Mouse (Mus musculus) spleen, postnatal 36 days (tissue): Measurements from ENCODE around the gene Rpp25l.
"Not testable (repeated sequence)": the region's sequence is repeated elsewhere in the genome, so short reads cannot be mapped to it uniquely, and the experiment has no call there.

ENCODE experiments used
- DNase-seq, 2 experiments: peaks; one replicate each; pipeline ENCODE4 v3.0.0; 2022; ENCODE audit warnings: low spot score in 2 of 2, mixed read lengths in 1 of 2

Gene Rpp25l

GRCm38 (mm10) chr4:41713197-41714067 is at the start of gene Rpp25l:
Gene Rpp25l (minus strand): TSS chr4:41713534.
- peak; percentile 77 to 81 for DNase-seq

GRCm38 (mm10) chr4:41762688-41763114 is 49.4 kb upstream of the Rpp25l start:
- DNase-seq = not testable (repeated sequence)

GRCm38 (mm10) chr4:41762099-41762687 is 48.9 kb upstream of the Rpp25l start:
- DNase-seq = no peak

- no peak for DNase-seq
Measured at GRCm38 (mm10) chr4:41761680-41762079, 48.3 kb upstream of the Rpp25l start.

- no peak for DNase-seq
Measured at GRCm38 (mm10) chr4:41760911-41761310, 47.6 kb upstream of the Rpp25l start.

GRCm38 (mm10) chr4:41760288-41760721 is 47.0 kb upstream of the Rpp25l start:
- DNase-seq = peak; percentile 42 to 47

- no peak for DNase-seq
Measured at GRCm38 (mm10) chr4:41759656-41760287, 46.4 kb upstream of the Rpp25l start.

GRCm38 (mm10) chr4:41759206-41759605 is 45.9 kb upstream of the Rpp25l start:
- DNase-seq = no peak

- DNase-seq = no peak
Measured at GRCm38 (mm10) chr4:41758701-41759100, 45.4 kb upstream of the Rpp25l start.

GRCm38 (mm10) chr4:41758021-41758420 is 44.7 kb upstream of the Rpp25l start:
- no peak for DNase-seq

- no peak for DNase-seq
Measured at GRCm38 (mm10) chr4:41757321-41757720, 44.0 kb upstream of the Rpp25l start.

- DNase-seq = no peak
Measured at GRCm38 (mm10) chr4:41756440-41756839, 43.1 kb upstream of the Rpp25l start.

- DNase-seq = peak; percentile 90 to 92
Measured at GRCm38 (mm10) chr4:41755338-41756305, 42.3 kb upstream of the Rpp25l start, which contains the start of gene Sigmar1. Gene Sigmar1 (minus strand): TSS chr4:41756157.

- DNase-seq = no peak
Measured at GRCm38 (mm10) chr4:41754797-41755337, 41.5 kb upstream of the Rpp25l start, which contains the start of gene Galt. Gene Galt (plus strand): TSS chr4:41755228.

GRCm38 (mm10) chr4:41745021-41745420 is 31.7 kb upstream of the Rpp25l start:
- DNase-seq = no peak

GRCm38 (mm10) chr4:41744131-41744530 is 30.8 kb upstream of the Rpp25l start:
- no peak for DNase-seq

GRCm38 (mm10) chr4:41741158-41741560 is 27.8 kb upstream of the Rpp25l start:
- DNase-seq = peak; percentile 95 to 96

- peak; percentile 41 to 64 for DNase-seq
Measured at GRCm38 (mm10) chr4:41740380-41741157, 27.2 kb upstream of the Rpp25l start.

GRCm38 (mm10) chr4:41739260-41739659 is 25.9 kb upstream of the Rpp25l start:
- DNase-seq = no peak

GRCm38 (mm10) chr4:41738256-41738603 is 24.9 kb upstream of the Rpp25l start:
- no peak for DNase-seq
